Mouse (Mus musculus) small intestine, adult 2 months (tissue): ENCODE measurements around the gene Pth2. TPM values are rescaled to one million over a fixed set of nuclear protein-coding genes. Genes with fewer than 3 reads are reported as not detected.

ENCODE experiments used
- H3K27ac ChIP-seq: fragments of 200-500 bp; 2 replicates; pipeline ENCODE4 v1.5.1; 2012; ENCODE audit warnings: low read depth, low read length, control low read depth, inconsistent platforms; ENCODE audit not compliant: insufficient read depth
- H3K27me3 ChIP-seq: fragments of 200-500 bp; 2 replicates; pipeline ENCODE4 v1.6.1; 2012; ENCODE audit warnings: mild to moderate bottlenecking, moderate library complexity, low read length, inconsistent platforms; ENCODE audit not compliant: control insufficient read depth, insufficient read depth
- H3K36me3 ChIP-seq: fragments of 200-500 bp; 2 replicates; pipeline ENCODE4 v1.6.1; 2012; ENCODE audit warnings: mild to moderate bottlenecking, low read length, control low read depth, inconsistent platforms; ENCODE audit not compliant: control insufficient read depth, insufficient read depth
- H3K4me1 ChIP-seq: fragments of 200-500 bp; 2 replicates; pipeline ENCODE4 v1.6.1; 2012; ENCODE audit warnings: low read length, inconsistent platforms, mixed read lengths; ENCODE audit not compliant: control insufficient read depth, insufficient read depth, insufficient read length
- H3K4me3 ChIP-seq: fragments of 200-500 bp; 2 replicates; pipeline ENCODE4 v1.5.1; 2012; ENCODE audit warnings: low read depth, mild to moderate bottlenecking, control low read depth, inconsistent platforms, low read length, moderate library complexity
- CTCF ChIP-seq: fragments of 200-500 bp; IDR thresholded peaks from 2 replicates; pipeline ENCODE4 v1.5.1; 2012; ENCODE audit warnings: low read depth, mild to moderate bottlenecking, control low read depth, inconsistent platforms, low read length, moderate library complexity, mixed read lengths; ENCODE audit not compliant: insufficient replicate concordance, insufficient read length; ENCODE audit errors: extremely low read depth
- POLR2A ChIP-seq: fragments of 200-500 bp; IDR thresholded peaks from 2 replicates; pipeline ENCODE4 v1.6.1; 2012; ENCODE audit warnings: low read depth, mild to moderate bottlenecking, control low read depth, inconsistent platforms, low read length, moderate library complexity
- WGBS: fragments of 180-500 bp; shearing (Covaris S2); methylation state at CpG from one replicate; pipeline ENCODE4 v1.1.7; 2018; 5-methylcytosine and 5-hydroxymethylcytosine counted together
- polyA plus RNA-seq: library from polyadenylated mRNA; depleted of rRNA; stranded (reverse); fragments of >200 nt; gene quantifications from 2 replicates; pipeline ENCODE4 v1.2.3, GENCODE M21; 2012

Pth2 gene
- polyA plus RNA-seq, 1 experiment: not detected

GRCm38 (mm10) chr7:45137171-45138006 lies 43.4 kb upstream of the Pth2 start:
- Histone ChIP-seq H3K4me1 (0 out of 2 replicates have a peak, but pooled peaks cover 4% of the 10 kb centered on the region), H3K36me3 (0 out of 2 replicates have a peak, but pooled peaks cover 8% of the 10 kb centered on the region), H3K27ac (no peak overlapping the region), H3K27me3 (no peaks in the 10 kb centered on the region), H3K4me3 (no peak overlapping the region)
- 51% methylated on average over 12 of the region's 12 CpGs for WGBS
- TF ChIP-seq POLR2A (no peak), CTCF (no peak)

GRCm38 (mm10) chr7:45138403-45138802 lies 42.4 kb upstream of the Pth2 start:
- Histone ChIP-seq H3K4me3 (no peak overlapping the region), H3K36me3 (peaks cover 16% of the 10 kb centered on the region), H3K27ac (no peak overlapping the region), H3K27me3 (no peaks in the 10 kb centered on the region), H3K4me1 (0 out of 2 replicates have a peak, but pooled peaks cover 4% of the 10 kb centered on the region)
- 93% methylated on average over 1 of the region's 1 CpGs for WGBS
- TF ChIP-seq POLR2A (no peak), CTCF (no peak)

GRCm38 (mm10) chr7:45139904-45140723 lies 40.7 kb upstream of the Pth2 start:
- 69% methylated on average over 8 of the region's 8 CpGs for WGBS
- TF ChIP-seq POLR2A (no peak), CTCF (no peak)
- Histone ChIP-seq H3K4me1 (0 out of 2 replicates have a peak, but pooled peaks cover 4% of the 10 kb centered on the region), H3K27me3 (no peaks in the 10 kb centered on the region), H3K27ac (no peak overlapping the region), H3K36me3 (peaks cover 31% of the 10 kb centered on the region), H3K4me3 (no peak overlapping the region)

GRCm38 (mm10) chr7:45141319-45141718 lies 39.5 kb upstream of the Pth2 start:
- Histone ChIP-seq H3K27me3 (no peaks in the 10 kb centered on the region), H3K36me3 (peaks cover 43% of the 10 kb centered on the region), H3K4me1 (no peaks in the 10 kb centered on the region), H3K27ac (no peak overlapping the region), H3K4me3 (no peak overlapping the region)
- 87% methylated on average over 3 of the region's 3 CpGs for WGBS
- no peak for TF ChIP-seq POLR2A

- H3K27ac ChIP-seq: no peak overlapping the region
- TF ChIP-seq POLR2A (no peak), CTCF (no peak)
- no peak overlapping the region for H3K4me3 ChIP-seq
- H3K27me3 ChIP-seq: no peaks in the 10 kb centered on the region
- H3K4me1 ChIP-seq: no peaks in the 10 kb centered on the region
- WGBS: 90% methylated on average over 5 of the region's 5 CpGs
- H3K36me3 ChIP-seq: peaks cover 49% of the 10 kb centered on the region
These were observed 38.9 kb upstream of the Pth2 start for GRCm38 (mm10) chr7:45141914-45142313.

- Histone ChIP-seq H3K4me3 (no peak overlapping the region), H3K27ac (no peak overlapping the region), H3K4me1 (no peaks in the 10 kb centered on the region), H3K36me3 (peaks cover 61% of the 10 kb centered on the region), H3K27me3 (no peaks in the 10 kb centered on the region)
- 88% methylated on average over 13 of the region's 13 CpGs for WGBS
- TF ChIP-seq POLR2A: no peak
- TF ChIP-seq CTCF: no peak
These were observed 36.2 kb upstream of the Pth2 start for GRCm38 (mm10) chr7:45144368-45145174.
